Mouse (Mus musculus): ENCODE results near the gene Grifin.

GRCm38 (mm10) chr5:140579771-140580170 lies 14.9 kb upstream of the Grifin start:
- TF ChIP-seq CTCF (IDR thresholded peaks at IDR 0.05; ENCODE audit: low read depth) (no peak), EP300 (optimal IDR thresholded peaks at IDR 0.05) (no peak)

Data from stomach, postnatal 0 days (tissue).